Mouse (Mus musculus) bone marrow, adult 2 months (tissue): ENCODE data around the gene Pcnx3.
A peak's percentile ranks its signal among the peaks of the same experiment; 100 is the strongest.

Experiments
- CTCF ChIP-seq: fragments of 200-500 bp; IDR thresholded peaks from 2 replicates; pipeline ENCODE4 v1.5.1; 2011; ENCODE audit warnings: low read length, control low read depth; ENCODE audit not compliant: control insufficient read depth, insufficient read depth
- POLR2A ChIP-seq: fragments of 200-500 bp; IDR thresholded peaks from 2 replicates; pipeline ENCODE4 v1.6.1; 2011; ENCODE audit warnings: low read depth, mild to moderate bottlenecking, control low read depth, low read length, borderline replicate concordance; ENCODE audit not compliant: control insufficient read depth

GRCm38 (mm10) chr19:5653969-5654719 is 34.6 kb downstream of the Pcnx3 start:
- TF ChIP-seq POLR2A (0 out of 2 replicates have a peak, but pooled peaks have one; percentile 17), CTCF (no peak)
